Mouse (Mus musculus): ENCODE measurements at regions not wholly inside any gene's neighbourhood (a gene's known extent, or its start where the extent isn't known, plus 50 kb on each side); places are given as distances from the start of the nearest gene placed in this dataset.

DNA sequence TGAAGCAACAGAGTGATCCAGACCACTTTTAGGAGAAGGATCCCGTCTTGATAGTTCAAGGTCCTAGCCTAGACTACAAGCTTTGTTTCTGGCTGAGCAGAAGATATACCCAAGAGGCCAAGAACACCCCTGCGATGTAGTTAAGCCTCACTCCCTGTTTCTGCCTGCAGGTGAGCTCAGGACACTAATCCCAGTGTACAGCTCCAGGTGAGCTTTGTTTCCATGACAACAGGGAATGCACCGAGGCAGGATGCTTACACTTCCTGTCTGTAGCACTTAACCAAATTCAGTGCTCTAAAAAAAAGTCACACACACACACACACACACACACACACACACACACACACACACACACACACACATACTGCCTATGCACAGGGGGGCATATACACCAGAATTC lies 230.7 kb downstream of the Ajap1 start:
- Histone ChIP-seq H3K4me3 (ENCODE audit: low read depth, low read length) (no peak overlapping the region), H3K9me3 (replicated peaks; ENCODE audit: control insufficient read depth, insufficient read depth, low read length, poor library complexity, severe bottlenecking) (no peaks in the 10 kb centered on the region), H3K27me3 (ENCODE audit: control insufficient read depth, insufficient read depth, low read length, poor library complexity, severe bottlenecking) (no peaks in the 10 kb centered on the region), H3K36me3 (ENCODE audit: control insufficient read depth, insufficient read depth, low read length, poor library complexity, severe bottlenecking) (no peaks in the 10 kb centered on the region), H3K4me1 (ENCODE audit: control insufficient read depth, insufficient read depth, low read length) (no peaks in the 10 kb centered on the region), H3K27ac (ENCODE audit: insufficient read depth, low read length) (no peak overlapping the region), H3K9ac (ENCODE audit: low read depth, poor library complexity, severe bottlenecking) (no peak overlapping the region)
- TF ChIP-seq EP300 (IDR thresholded peaks at IDR 0.05; ENCODE audit: insufficient read depth, low read depth, low read length), result no peak
- TF ChIP-seq POLR2A (IDR thresholded peaks at IDR 0.05; ENCODE audit: insufficient read depth, low read length), result no peak

DNA sequence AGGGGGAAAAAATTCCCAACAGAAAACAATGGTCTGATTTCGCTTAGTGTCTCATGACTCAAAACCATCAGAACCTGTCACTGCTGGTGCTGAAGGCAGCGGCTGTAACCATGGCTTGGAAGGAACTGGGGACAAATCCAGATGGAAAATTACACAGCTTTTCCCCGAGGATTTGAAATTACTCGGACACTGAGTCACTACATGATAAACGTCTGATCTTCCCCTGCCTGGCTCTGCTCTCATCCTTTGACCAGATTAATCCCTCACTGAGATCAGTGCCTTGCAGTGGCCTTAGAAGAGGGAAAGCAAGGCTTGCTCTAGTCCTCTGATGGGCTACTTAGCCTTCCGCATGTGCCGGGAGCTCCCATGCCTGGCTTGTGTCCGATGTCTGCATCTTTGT lies 231.3 kb downstream of the Ajap1 start:
- no peaks in the 10 kb centered on the region for H3K9me3 ChIP-seq (replicated peaks; ENCODE audit: control insufficient read depth, insufficient read depth, low read length, poor library complexity, severe bottlenecking)
- no peak overlapping the region for H3K9ac ChIP-seq (ENCODE audit: low read depth, poor library complexity, severe bottlenecking)
- H3K36me3 ChIP-seq (ENCODE audit: control insufficient read depth, insufficient read depth, low read length, poor library complexity, severe bottlenecking), result no peaks in the 10 kb centered on the region
- no peak overlapping the region for H3K27ac ChIP-seq (ENCODE audit: insufficient read depth, low read length)
- TF ChIP-seq CTCF (IDR thresholded peaks at IDR 0.05; ENCODE audit: low read depth, low read length) (no peak), POLR2A (IDR thresholded peaks at IDR 0.05; ENCODE audit: insufficient read depth, low read length) (no peak), EP300 (IDR thresholded peaks at IDR 0.05; ENCODE audit: insufficient read depth, low read depth, low read length) (no peak)
- H3K27me3 ChIP-seq (ENCODE audit: control insufficient read depth, insufficient read depth, low read length, poor library complexity, severe bottlenecking), result no peaks in the 10 kb centered on the region
- H3K4me3 ChIP-seq (ENCODE audit: low read depth, low read length), result no peak overlapping the region
- no peaks in the 10 kb centered on the region for H3K4me1 ChIP-seq (ENCODE audit: control insufficient read depth, insufficient read depth, low read length)

DNA sequence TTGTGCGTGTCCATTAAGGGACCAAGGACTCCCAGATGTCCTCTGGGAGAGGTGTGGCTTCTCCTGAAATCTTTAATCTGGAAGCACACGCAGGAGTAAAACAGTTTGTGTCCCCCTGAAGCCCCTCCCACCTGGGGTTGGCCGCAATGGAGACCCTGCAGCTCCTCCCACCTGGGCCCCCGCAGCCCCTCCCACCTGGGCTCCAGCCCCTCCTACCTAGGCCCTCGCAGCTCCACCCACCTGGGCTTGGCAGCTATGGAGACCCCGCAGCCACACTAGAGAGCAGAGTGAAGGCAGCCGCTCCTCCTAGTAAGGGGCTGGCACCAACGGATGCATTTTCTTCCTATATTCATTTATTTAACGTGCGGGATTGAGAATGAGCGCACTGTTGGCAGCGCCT lies 245.9 kb downstream of the Ajap1 start:
- no peak for TF ChIP-seq EP300 (IDR thresholded peaks at IDR 0.05; ENCODE audit: insufficient read depth, low read depth, low read length)
- no peak for TF ChIP-seq CTCF (IDR thresholded peaks at IDR 0.05; ENCODE audit: low read depth, low read length)
- no peak for TF ChIP-seq POLR2A (IDR thresholded peaks at IDR 0.05; ENCODE audit: insufficient read depth, low read length)
- Histone ChIP-seq H3K9me3 (replicated peaks; ENCODE audit: control insufficient read depth, insufficient read depth, low read length, poor library complexity, severe bottlenecking) (0 out of 2 replicates have a peak, but pooled peaks cover 2% of the 10 kb centered on the region), H3K4me3 (ENCODE audit: low read depth, low read length) (peak overlapping the region; percentile 10; the same call in 1 of the 2 replicates), H3K27me3 (ENCODE audit: control insufficient read depth, insufficient read depth, low read length, poor library complexity, severe bottlenecking) (no peaks in the 10 kb centered on the region), H3K4me1 (ENCODE audit: control insufficient read depth, insufficient read depth, low read length) (peaks cover 6% of the 10 kb centered on the region), H3K9ac (ENCODE audit: low read depth, poor library complexity, severe bottlenecking) (peak overlapping the region; percentile 25; the same call in 1 of the 2 replicates), H3K36me3 (ENCODE audit: control insufficient read depth, insufficient read depth, low read length, poor library complexity, severe bottlenecking) (no peaks in the 10 kb centered on the region), H3K27ac (ENCODE audit: insufficient read depth, low read length) (peak overlapping the region; percentile 33; the same call in 1 of the 2 replicates)

DNA sequence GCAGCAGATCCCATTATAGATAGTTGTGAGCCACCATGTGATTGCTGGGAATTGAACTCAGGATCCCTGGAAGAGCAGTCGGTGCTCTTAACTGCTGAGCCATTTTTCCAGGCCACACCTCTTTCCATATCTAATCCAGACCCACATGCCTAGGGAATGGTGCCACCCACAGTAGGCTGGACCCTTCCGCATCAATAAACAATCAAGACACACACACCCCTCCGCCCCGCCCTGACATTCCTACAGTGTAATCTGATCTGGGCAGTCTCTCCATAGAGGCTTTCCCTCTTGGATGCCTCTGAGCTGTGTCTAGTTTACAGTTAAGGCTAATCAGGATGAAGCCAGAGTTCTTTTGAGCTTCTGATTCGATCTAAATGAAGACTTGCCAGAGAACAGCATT lies 248.8 kb downstream of the Ajap1 start:
- TF ChIP-seq POLR2A (IDR thresholded peaks at IDR 0.05; ENCODE audit: insufficient read depth, low read length) (no peak), CTCF (IDR thresholded peaks at IDR 0.05; ENCODE audit: low read depth, low read length) (peak; percentile 9), EP300 (IDR thresholded peaks at IDR 0.05; ENCODE audit: insufficient read depth, low read depth, low read length) (peak; percentile 84; the same call in 1 of the 2 replicates)

DNA sequence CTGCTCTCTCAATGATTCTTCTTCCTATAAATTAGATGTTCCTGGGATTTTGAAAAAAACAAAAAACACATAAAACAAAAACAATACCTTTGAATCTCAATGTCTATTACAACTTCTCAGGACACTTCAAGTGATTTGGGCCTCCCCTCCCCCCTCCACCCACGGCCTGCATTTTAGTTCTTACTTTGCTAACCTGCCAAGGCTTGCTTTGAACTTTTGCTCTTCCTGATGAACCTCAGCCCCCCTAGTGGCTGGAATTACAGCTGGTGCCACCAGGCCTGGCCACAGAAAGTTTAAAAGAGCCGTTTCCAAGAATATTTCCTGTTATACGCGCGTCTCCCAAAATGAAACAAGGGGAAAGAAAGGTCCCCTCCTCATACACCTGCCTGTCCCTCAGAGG lies 253.4 kb downstream of the Ajap1 start:
- TF ChIP-seq CTCF (IDR thresholded peaks at IDR 0.05; ENCODE audit: low read depth, low read length) (peak; percentile 20), POLR2A (IDR thresholded peaks at IDR 0.05; ENCODE audit: insufficient read depth, low read length) (no peak), EP300 (IDR thresholded peaks at IDR 0.05; ENCODE audit: insufficient read depth, low read depth, low read length) (no peak)
- Histone ChIP-seq H3K27ac (ENCODE audit: insufficient read depth, low read length) (no peak overlapping the region), H3K9me3 (replicated peaks; ENCODE audit: control insufficient read depth, insufficient read depth, low read length, poor library complexity, severe bottlenecking) (0 out of 2 replicates have a peak, but pooled peaks cover 2% of the 10 kb centered on the region), H3K36me3 (ENCODE audit: control insufficient read depth, insufficient read depth, low read length, poor library complexity, severe bottlenecking) (no peaks in the 10 kb centered on the region), H3K9ac (ENCODE audit: low read depth, poor library complexity, severe bottlenecking) (no peak overlapping the region), H3K27me3 (ENCODE audit: control insufficient read depth, insufficient read depth, low read length, poor library complexity, severe bottlenecking) (no peaks in the 10 kb centered on the region), H3K4me3 (ENCODE audit: low read depth, low read length) (no peak overlapping the region), H3K4me1 (ENCODE audit: control insufficient read depth, insufficient read depth, low read length) (peaks cover 10% of the 10 kb centered on the region)

More for the DNA sequence above, 248.8 kb downstream of the Ajap1 start:
- H3K27me3 ChIP-seq (ENCODE audit: control insufficient read depth, insufficient read depth, low read length, poor library complexity, severe bottlenecking), result no peaks in the 10 kb centered on the region
- peak overlapping the region; percentile 82 for H3K27ac ChIP-seq (ENCODE audit: insufficient read depth, low read length)
- 0 out of 2 replicates have a peak, but pooled peaks cover 2% of the 10 kb centered on the region for H3K9me3 ChIP-seq (replicated peaks; ENCODE audit: control insufficient read depth, insufficient read depth, low read length, poor library complexity, severe bottlenecking)
- H3K9ac ChIP-seq (ENCODE audit: low read depth, poor library complexity, severe bottlenecking), result no peak overlapping the region
- peaks cover 8% of the 10 kb centered on the region for H3K4me1 ChIP-seq (ENCODE audit: control insufficient read depth, insufficient read depth, low read length)
- no peak overlapping the region for H3K4me3 ChIP-seq (ENCODE audit: low read depth, low read length)
- H3K36me3 ChIP-seq (ENCODE audit: control insufficient read depth, insufficient read depth, low read length, poor library complexity, severe bottlenecking), result no peaks in the 10 kb centered on the region

DNA sequence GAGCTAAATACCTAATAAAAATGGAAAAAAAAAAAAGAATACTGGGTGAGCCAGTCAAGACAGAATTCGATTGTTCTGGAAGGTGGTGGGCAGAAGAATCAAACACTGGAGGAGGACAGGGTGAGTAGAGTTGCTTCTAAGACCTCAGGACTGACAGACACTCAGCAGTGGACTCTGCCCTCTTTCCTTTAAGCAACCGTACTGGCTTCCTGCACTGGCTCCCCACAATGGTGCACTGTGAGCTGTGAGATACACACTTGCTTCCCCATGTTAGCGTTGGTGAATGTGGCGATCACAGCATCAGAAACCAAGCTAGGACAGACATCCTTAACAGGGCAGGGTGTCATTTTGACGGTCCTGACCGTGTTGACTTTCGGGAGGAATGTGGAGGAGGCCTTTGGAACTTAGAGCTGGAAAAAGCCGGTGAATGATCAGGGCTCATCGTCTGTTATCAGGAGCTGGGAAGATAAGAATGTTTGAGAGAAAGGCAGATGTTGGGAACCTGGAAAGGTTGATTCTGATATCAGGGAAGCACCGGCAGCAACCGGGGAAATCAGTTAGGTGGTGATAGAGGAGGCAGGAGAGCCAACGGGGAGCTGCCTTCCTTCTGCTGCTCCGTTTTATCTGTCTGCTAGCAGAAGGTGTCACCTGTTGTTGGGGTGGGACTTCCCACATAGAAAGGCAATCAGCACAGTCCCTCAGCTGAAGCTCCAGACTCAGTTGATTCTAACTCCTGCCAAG lies 254.8 kb downstream of the Ajap1 start:
- H3K27me3 ChIP-seq (ENCODE audit: control insufficient read depth, insufficient read depth, low read length, poor library complexity, severe bottlenecking), result no peaks in the 10 kb centered on the region
- peaks cover 10% of the 10 kb centered on the region for H3K4me1 ChIP-seq (ENCODE audit: control insufficient read depth, insufficient read depth, low read length)
- no peak overlapping the region for H3K27ac ChIP-seq (ENCODE audit: insufficient read depth, low read length)

More for the DNA sequence above, 254.8 kb downstream of the Ajap1 start:
- Histone ChIP-seq H3K9ac (ENCODE audit: low read depth, poor library complexity, severe bottlenecking) (no peak overlapping the region), H3K4me3 (ENCODE audit: low read depth, low read length) (no peak overlapping the region), H3K9me3 (replicated peaks; ENCODE audit: control insufficient read depth, insufficient read depth, low read length, poor library complexity, severe bottlenecking) (no peaks in the 10 kb centered on the region), H3K36me3 (ENCODE audit: control insufficient read depth, insufficient read depth, low read length, poor library complexity, severe bottlenecking) (no peaks in the 10 kb centered on the region)
- TF ChIP-seq EP300 (IDR thresholded peaks at IDR 0.05; ENCODE audit: insufficient read depth, low read depth, low read length) (no peak), CTCF (IDR thresholded peaks at IDR 0.05; ENCODE audit: low read depth, low read length) (no peak), POLR2A (IDR thresholded peaks at IDR 0.05; ENCODE audit: insufficient read depth, low read length) (no peak)

Measured in ES-Bruce4 (cell line).